Mouse (Mus musculus) thymus, adult 2 months (tissue): ENCODE measurements around the gene Plcb1. TPM values are rescaled to one million over a fixed set of nuclear protein-coding genes. Genes with fewer than 3 reads are reported as not detected.

Experiments
- DNase-seq: peaks from one replicate; pipeline ENCODE4 v3.0.0; 2021
- H3K27ac ChIP-seq: fragments of 200-500 bp; 2 replicates; pipeline ENCODE4 v1.5.1; 2012; ENCODE audit warnings: low read length, control low read depth; ENCODE audit not compliant: control insufficient read depth, insufficient read depth
- H3K27me3 ChIP-seq: fragments of 200-500 bp; 2 replicates; pipeline ENCODE4 v1.6.1; 2012; ENCODE audit warnings: mild to moderate bottlenecking, low read length, moderate library complexity, mixed read lengths; ENCODE audit not compliant: control insufficient read depth, insufficient read depth
- H3K36me3 ChIP-seq: fragments of 200-500 bp; 2 replicates; pipeline ENCODE4 v1.6.1; 2012; ENCODE audit warnings: mild to moderate bottlenecking, low read length, moderate library complexity; ENCODE audit not compliant: control insufficient read depth, insufficient read depth
- H3K4me1 ChIP-seq: fragments of 200-500 bp; replicated peaks from 2 replicates; pipeline ENCODE4 v1.6.1; 2012; ENCODE audit warnings: low read length; ENCODE audit not compliant: control insufficient read depth, insufficient read depth
- H3K4me3 ChIP-seq: fragments of 200-500 bp; 2 replicates; pipeline ENCODE4 v1.5.1; 2012; ENCODE audit warnings: mild to moderate bottlenecking, low read length, control low read depth, moderate library complexity; ENCODE audit not compliant: control insufficient read depth, insufficient read depth
- CTCF ChIP-seq: fragments of 200-500 bp; IDR thresholded peaks from 2 replicates; pipeline ENCODE4 v1.5.1; 2012; ENCODE audit warnings: mild to moderate bottlenecking, control low read depth, low read length, moderate library complexity, borderline replicate concordance; ENCODE audit not compliant: control insufficient read depth, poor library complexity, insufficient read depth; ENCODE audit errors: extremely low read depth
- POLR2A ChIP-seq: fragments of 200-500 bp; IDR thresholded peaks from 2 replicates; pipeline ENCODE4 v1.6.1; 2012; ENCODE audit warnings: mild to moderate bottlenecking, low read length, control low read depth, moderate library complexity; ENCODE audit not compliant: control insufficient read depth, poor library complexity, insufficient read depth; ENCODE audit errors: extremely low read depth
- WGBS: fragments of 180-500 bp; shearing (Covaris S2); methylation state at CpG from one replicate; pipeline ENCODE4 v1.1.7; 2018; 5-methylcytosine and 5-hydroxymethylcytosine counted together
- polyA plus RNA-seq: library from polyadenylated mRNA; depleted of rRNA; stranded (reverse); fragments of >200 nt; gene quantifications from 2 replicates; pipeline ENCODE4 v1.2.3, GENCODE M21; 2012

Plcb1 gene
- polyA plus RNA-seq, 1 experiment, result 0.32 TPM

DNA sequence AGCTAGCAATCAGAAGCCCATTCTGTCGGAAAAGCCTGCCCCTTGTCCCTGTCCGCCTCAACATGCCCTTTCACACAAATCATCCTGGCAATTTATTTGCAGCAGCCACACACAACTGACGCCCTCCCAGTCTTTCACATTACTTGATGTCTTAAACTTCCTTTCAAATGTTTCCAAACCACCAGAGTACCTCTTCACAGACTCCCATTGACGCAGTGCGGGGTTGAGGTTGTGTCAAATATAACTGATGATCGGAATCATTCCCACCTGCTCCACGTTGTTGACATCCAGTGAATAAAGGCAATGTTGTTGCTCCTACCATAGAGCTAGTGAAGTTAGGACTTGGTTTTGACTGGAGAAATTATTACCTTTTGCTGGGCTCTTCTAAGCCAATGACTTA lies 366.4 kb downstream of the Plcb1 start:
- Histone ChIP-seq H3K4me3 (no peak overlapping the region), H3K27ac (no peak overlapping the region), H3K27me3 (no peaks in the 10 kb centered on the region), H3K4me1 (no peaks in the 10 kb centered on the region), H3K36me3 (no peaks in the 10 kb centered on the region)
- no peak for DNase-seq
- WGBS, result 81% methylated on average over 7 of the region's 7 CpGs
- TF ChIP-seq CTCF, result no peak

DNA sequence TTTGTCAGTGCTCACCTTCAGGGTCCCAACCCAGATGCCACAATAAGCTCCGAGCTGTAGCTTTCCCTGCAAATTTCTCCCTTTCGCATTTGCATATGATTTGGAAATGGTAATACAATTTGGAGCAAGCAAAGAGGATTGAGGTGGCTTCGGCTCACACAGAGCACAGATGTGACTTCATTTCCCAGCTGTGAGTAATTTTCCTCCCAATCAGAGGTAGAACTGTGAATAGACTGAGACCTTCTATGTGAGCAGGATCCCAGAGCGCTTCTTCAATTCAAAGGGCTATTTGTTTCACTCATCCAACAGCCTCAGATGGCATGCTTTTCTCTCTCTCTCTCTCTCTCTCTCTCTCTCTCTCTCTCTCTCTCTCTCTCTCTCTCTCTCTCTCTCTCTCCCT lies 367.4 kb downstream of the Plcb1 start:
- no peaks in the 10 kb centered on the region for H3K27me3 ChIP-seq
- 95% methylated on average over 4 of the region's 4 CpGs for WGBS
- TF ChIP-seq POLR2A (no peak), CTCF (no peak)
- H3K36me3 ChIP-seq, result no peaks in the 10 kb centered on the region
- DNase-seq, result no peak
- H3K4me3 ChIP-seq, result no peak overlapping the region
- no peak overlapping the region for H3K27ac ChIP-seq
- no peaks in the 10 kb centered on the region for H3K4me1 ChIP-seq

DNA sequence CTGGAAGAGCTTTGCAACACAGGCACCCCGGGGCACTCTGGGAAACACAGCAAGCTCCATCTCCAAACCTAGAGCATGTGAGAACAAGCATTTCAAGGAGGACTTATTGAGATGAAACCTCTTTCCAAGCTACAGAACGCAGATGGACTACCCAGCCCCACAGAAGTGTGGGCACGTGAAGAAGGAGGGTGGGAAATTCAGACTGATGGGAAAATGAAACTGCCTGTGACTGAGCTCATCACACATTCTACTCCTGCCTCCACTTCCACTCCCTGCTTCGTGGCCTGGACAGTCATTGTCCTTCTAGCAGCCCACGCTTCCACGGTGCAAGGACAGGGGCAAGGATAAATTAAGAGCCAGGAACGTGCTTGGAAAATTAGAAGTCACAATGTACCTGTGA lies 370.2 kb downstream of the Plcb1 start:
- Histone ChIP-seq H3K36me3 (no peaks in the 10 kb centered on the region), H3K4me3 (no peak overlapping the region), H3K4me1 (no peaks in the 10 kb centered on the region), H3K27me3 (no peaks in the 10 kb centered on the region), H3K27ac (no peak overlapping the region)
- DNase-seq, result no peak
- no peak for TF ChIP-seq CTCF
- no peak for TF ChIP-seq POLR2A
- 87% methylated on average over 7 of the region's 7 CpGs for WGBS

DNA sequence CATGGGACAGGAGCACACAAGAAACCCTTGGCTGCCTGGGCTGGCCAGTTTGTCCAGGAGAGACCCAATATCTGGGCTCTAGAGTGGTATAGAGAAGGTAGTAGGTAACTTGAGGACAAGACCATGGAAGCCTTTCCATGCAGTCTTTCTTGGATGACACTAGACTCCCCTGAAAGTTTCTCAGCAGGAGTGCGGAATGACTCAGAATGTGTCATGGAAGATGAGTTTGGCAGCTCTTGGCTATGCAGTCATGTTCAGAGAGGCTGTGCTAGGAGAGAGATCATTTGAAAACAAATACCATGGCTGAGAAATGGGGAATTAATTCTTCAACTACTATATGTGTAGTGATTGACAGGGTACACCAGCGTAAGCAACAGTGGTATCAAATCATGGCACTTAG lies 372.1 kb downstream of the Plcb1 start:
- Histone ChIP-seq H3K4me3 (no peak overlapping the region), H3K27ac (no peak overlapping the region), H3K36me3 (no peaks in the 10 kb centered on the region), H3K4me1 (no peaks in the 10 kb centered on the region), H3K27me3 (no peaks in the 10 kb centered on the region)
- no peak for TF ChIP-seq CTCF
- TF ChIP-seq POLR2A, result no peak
- WGBS, result 100% methylated on average over 2 of the region's 2 CpGs
- DNase-seq, result no peak

DNA sequence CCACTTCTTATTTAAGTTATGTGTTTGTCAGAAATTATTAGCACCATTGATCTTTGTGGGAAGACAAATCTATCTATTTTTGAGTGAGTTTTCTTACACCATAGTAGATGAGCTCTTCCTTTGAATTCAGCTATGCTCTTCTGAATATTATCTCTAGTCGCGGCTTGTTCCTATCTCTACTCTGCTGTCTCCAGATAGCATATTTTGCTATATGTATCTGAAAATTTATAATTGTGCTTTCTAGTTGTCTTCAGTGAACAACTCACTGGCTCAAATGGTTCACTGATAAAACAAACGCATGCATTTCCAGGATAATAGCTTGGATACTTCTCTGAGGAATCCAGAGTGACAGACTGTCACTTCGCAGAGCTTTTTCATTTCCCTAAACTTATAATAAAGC lies 375.8 kb downstream of the Plcb1 start:
- no peaks in the 10 kb centered on the region for H3K27me3 ChIP-seq
- no peaks in the 10 kb centered on the region for H3K36me3 ChIP-seq
- no peaks in the 10 kb centered on the region for H3K4me1 ChIP-seq
- no peak for DNase-seq
- H3K4me3 ChIP-seq, result no peak overlapping the region
- H3K27ac ChIP-seq, result no peak overlapping the region
- WGBS, result 94% methylated on average over 4 of the region's 4 CpGs
- TF ChIP-seq POLR2A (no peak), CTCF (no peak)

DNA sequence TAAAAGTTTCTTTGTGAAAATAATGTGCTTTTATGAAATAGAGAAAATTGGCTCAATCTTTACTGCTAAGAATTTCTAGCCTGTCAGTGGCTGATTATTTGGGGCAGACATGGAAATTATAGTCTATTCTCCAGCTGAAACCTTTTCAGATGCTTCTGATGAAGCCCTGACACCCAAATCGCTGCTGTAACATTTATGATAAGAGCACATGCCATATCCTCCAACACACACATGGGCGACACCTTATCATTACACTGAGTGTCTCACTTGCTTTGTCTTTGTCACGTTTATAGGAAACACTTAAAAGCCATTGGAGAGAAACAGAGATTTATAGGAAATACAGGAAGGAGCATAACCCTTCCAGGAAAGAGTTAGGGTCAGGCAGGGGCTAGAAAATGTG lies 379.6 kb downstream of the Plcb1 start:
- Histone ChIP-seq H3K27ac (no peak overlapping the region), H3K36me3 (no peaks in the 10 kb centered on the region), H3K4me1 (no peaks in the 10 kb centered on the region), H3K27me3 (no peaks in the 10 kb centered on the region), H3K4me3 (no peak overlapping the region)
- TF ChIP-seq CTCF (no peak), POLR2A (no peak)
- no peak for DNase-seq
- WGBS, result 87% methylated on average over 3 of the region's 3 CpGs

DNA sequence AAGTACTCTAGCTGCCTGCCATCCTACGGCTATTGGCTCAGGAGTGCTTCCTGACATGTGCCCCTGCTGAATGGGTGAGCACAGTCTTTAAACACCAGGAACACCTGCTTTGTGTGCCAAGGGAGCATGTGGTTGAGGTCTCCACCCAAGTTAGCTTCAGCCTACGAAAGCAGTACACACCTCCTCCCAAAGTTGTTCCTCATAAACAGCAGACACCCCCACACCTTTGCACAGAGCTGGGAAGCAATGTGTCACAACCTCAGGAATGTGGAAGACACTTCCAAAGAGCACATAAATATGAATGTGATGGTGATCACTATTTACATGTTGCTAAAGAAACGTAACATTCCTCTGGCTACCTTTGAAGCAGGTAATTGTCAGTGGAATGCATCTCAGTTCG lies 389.7 kb downstream of the Plcb1 start:
- WGBS, result 84% methylated on average over 4 of the region's 4 CpGs
- H3K36me3 ChIP-seq, result no peaks in the 10 kb centered on the region
- TF ChIP-seq POLR2A (no peak), CTCF (no peak)
- DNase-seq, result no peak
- H3K27me3 ChIP-seq, result no peaks in the 10 kb centered on the region
- H3K4me3 ChIP-seq, result no peak overlapping the region
- no peak overlapping the region for H3K27ac ChIP-seq
- H3K4me1 ChIP-seq, result no peaks in the 10 kb centered on the region

DNA sequence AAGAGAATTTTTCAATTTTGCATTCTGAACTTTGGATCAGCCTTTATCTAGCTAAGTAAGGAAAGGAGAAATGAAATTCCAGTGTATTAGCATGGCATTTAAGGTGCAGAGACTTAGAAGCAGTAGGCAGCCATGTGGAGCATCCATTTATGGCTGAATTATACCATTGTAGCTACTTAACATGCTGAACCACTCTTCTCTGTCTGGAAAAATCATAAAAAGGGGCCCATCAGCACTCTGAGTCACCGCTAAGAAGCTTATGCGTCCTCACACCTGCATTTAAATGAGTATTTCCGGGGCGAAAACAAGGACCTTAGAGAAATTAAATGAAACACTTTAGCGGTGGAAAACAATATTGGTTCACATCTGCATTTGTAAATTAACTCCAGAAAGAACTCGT lies 401.8 kb downstream of the Plcb1 start:
- H3K4me3 ChIP-seq, result no peak overlapping the region
- no peak overlapping the region for H3K27ac ChIP-seq
- 95% methylated on average over 6 of the region's 6 CpGs for WGBS
- H3K36me3 ChIP-seq, result no peaks in the 10 kb centered on the region
- TF ChIP-seq POLR2A (no peak), CTCF (no peak)
- no peaks in the 10 kb centered on the region for H3K4me1 ChIP-seq
- H3K27me3 ChIP-seq, result no peaks in the 10 kb centered on the region
- no peak for DNase-seq
